22 mouse cellular contexts compared by ENCODE assay signal in genomic region chr3:133026977-133027376, GRCm38 (mm10).
DNase-seq lines count a peak whose midpoint lies in the region; ATAC-seq lines count a peak whose summit lies in the region.
"Had no signal": no experiment of that assay in that cellular context is flagged by ENCODE, and none has a peak within 500 bp of the region (broad histone marks: within the 10 kb centered on the region; RNA-seq: fewer than 3 reads in every experiment).

No protein-coding gene starts in this region.

- DNase-seq in forebrain, embryonic 11.5 days (ENCODE audit: low spot score): no peak
- no peak for DNase-seq in embryonic facial prominence, embryonic 10.5 days (ENCODE audit: low spot score)
- DNase-seq in limb, embryonic 11.5 days (ENCODE audit: low spot score): no peak
- DNase-seq in retina, embryonic 14.5 days (ENCODE audit: low spot score): peak; percentile 27
- no peak for DNase-seq in urinary bladder, postnatal 25 days (ENCODE audit: low spot score)
- no peak for DNase-seq in layer of hippocampus, postnatal 25 days (ENCODE audit: extremely low spot score in 1 of 2, low spot score in 1 of 2)
- no peak for DNase-seq in right cerebral cortex, postnatal 4 days
- DNase-seq: adrenal gland, postnatal 14 days; cerebellum, adult 9-10 months; kidney, adult 9 months; kidney, postnatal 14 days; lung, postnatal 36 days had no signal

- H3K4me1 ChIP-seq in forebrain, embryonic 11.5 days (replicated peaks; ENCODE audit: control insufficient read depth, insufficient read depth, low read length): peaks cover 3% of the 10 kb centered on the region; the same call in 1 of the 2 replicates
- H3K4me1 ChIP-seq in forebrain, embryonic 16.5 days (replicated peaks; ENCODE audit: control insufficient read depth, insufficient read depth, low read length): no peaks in the 10 kb centered on the region
- peaks cover 11% of the 10 kb centered on the region; the same call in 1 of the 2 replicates for H3K4me1 ChIP-seq in embryonic facial prominence, embryonic 10.5 days
- H3K4me1 ChIP-seq in limb, embryonic 11.5 days (ENCODE audit: control insufficient read depth, insufficient read depth, low read length): no peaks in the 10 kb centered on the region
- H3K4me1 ChIP-seq: heart, embryonic 15.5 days; limb, embryonic 15.5 days; lung, embryonic 15.5 days; neural tube, embryonic 13.5 days had no signal

- 24% methylated on average over 2 of the region's 2 CpGs for WGBS in forebrain, embryonic 11.5 days
- WGBS in forebrain, embryonic 16.5 days: 21% methylated on average over 2 of the region's 2 CpGs
- 58% methylated on average over 2 of the region's 2 CpGs for WGBS in embryonic facial prominence, embryonic 10.5 days
- WGBS in limb, embryonic 11.5 days: 75% methylated on average over 2 of the region's 2 CpGs

- H3K4me2 ChIP-seq in forebrain, embryonic 11.5 days (ENCODE audit: low read depth, low read length, severe bottlenecking): no peak overlapping the region
- no peak overlapping the region for H3K4me2 ChIP-seq in forebrain, embryonic 16.5 days (ENCODE audit: low read length)
- H3K4me2 ChIP-seq in limb, embryonic 11.5 days (ENCODE audit: low read depth, severe bottlenecking): no peak overlapping the region
- H3K4me2 ChIP-seq: heart, embryonic 15.5 days; limb, embryonic 15.5 days; lung, embryonic 15.5 days; neural tube, embryonic 13.5 days had no signal

- H3K27me3 ChIP-seq in forebrain, embryonic 11.5 days (ENCODE audit: control insufficient read depth, insufficient read depth, low read length): no peaks in the 10 kb centered on the region
- no peaks in the 10 kb centered on the region for H3K27me3 ChIP-seq in forebrain, embryonic 16.5 days (replicated peaks; ENCODE audit: control insufficient read depth, insufficient read depth, low read length)
- no peaks in the 10 kb centered on the region for H3K27me3 ChIP-seq in embryonic facial prominence, embryonic 10.5 days (replicated peaks; ENCODE audit: low read depth, poor library complexity, severe bottlenecking)
- no peaks in the 10 kb centered on the region for H3K27me3 ChIP-seq in limb, embryonic 11.5 days (ENCODE audit: control insufficient read depth, insufficient read depth, low read length)
- H3K27me3 ChIP-seq: heart, embryonic 15.5 days; limb, embryonic 15.5 days; lung, embryonic 15.5 days; megakaryocyte, embryonic 14.5 days; neural tube, embryonic 13.5 days had no signal

- no peak overlapping the region for H3K4me3 ChIP-seq in forebrain, embryonic 11.5 days (ENCODE audit: low read depth, low read length)
- no peak overlapping the region for H3K4me3 ChIP-seq in forebrain, embryonic 16.5 days (replicated peaks; ENCODE audit: low read length)
- H3K4me3 ChIP-seq in embryonic facial prominence, embryonic 10.5 days: no peak overlapping the region
- no peak overlapping the region for H3K4me3 ChIP-seq in limb, embryonic 11.5 days (ENCODE audit: low read depth, low read length)
- H3K4me3 ChIP-seq: heart, embryonic 15.5 days; limb, embryonic 15.5 days; lung, embryonic 15.5 days; megakaryocyte, embryonic 14.5 days; neural tube, embryonic 13.5 days had no signal

- peak overlapping the region; percentile 41; the same call in 1 of the 2 replicates for H3K27ac ChIP-seq in forebrain, embryonic 11.5 days (ENCODE audit: low read depth, low read length)
- no peak overlapping the region for H3K27ac ChIP-seq in forebrain, embryonic 16.5 days (ENCODE audit: low read length)
- 0 out of 2 replicates have a peak overlapping the region, but pooled peaks have one; percentile 24 for H3K27ac ChIP-seq in embryonic facial prominence, embryonic 10.5 days (replicated peaks)
- peak overlapping the region; percentile 47 for H3K27ac ChIP-seq in limb, embryonic 11.5 days (replicated peaks; ENCODE audit: low read depth, low read length)
- H3K27ac ChIP-seq: heart, embryonic 15.5 days; limb, embryonic 15.5 days; liver, embryonic 14.5 days; lung, embryonic 15.5 days; neural tube, embryonic 13.5 days had no signal

- H3K36me3 ChIP-seq in forebrain, embryonic 11.5 days (ENCODE audit: control insufficient read depth, insufficient read depth, low read length): no peaks in the 10 kb centered on the region
- H3K36me3 ChIP-seq in forebrain, embryonic 16.5 days (ENCODE audit: control insufficient read depth, insufficient read depth): no peaks in the 10 kb centered on the region
- no peaks in the 10 kb centered on the region for H3K36me3 ChIP-seq in embryonic facial prominence, embryonic 10.5 days (replicated peaks)
- no peaks in the 10 kb centered on the region for H3K36me3 ChIP-seq in limb, embryonic 11.5 days (ENCODE audit: control insufficient read depth, insufficient read depth, low read length)
- H3K36me3 ChIP-seq: heart, embryonic 15.5 days; limb, embryonic 15.5 days; lung, embryonic 15.5 days; neural tube, embryonic 13.5 days had no signal

- ATAC-seq in forebrain, embryonic 11.5 days (replicated peaks; ENCODE audit: low FRiP score): 0 out of 2 replicates have a peak, but pooled peaks have one; percentile 16
- no peak for ATAC-seq in forebrain, embryonic 16.5 days
- no peak for ATAC-seq in limb, embryonic 11.5 days (ENCODE audit: insufficient number of reproducible peaks, low FRiP score, low TSS enrichment, low read depth)
- ATAC-seq: CD4-positive, CD25-positive, alpha-beta regulatory T cell, adult 4 months; hindbrain, embryonic 16.5 days; intestine, embryonic 16.5 days had no signal

- H3K9me3 ChIP-seq in forebrain, embryonic 11.5 days (ENCODE audit: control insufficient read depth, low read length): no peaks in the 10 kb centered on the region
- H3K9me3 ChIP-seq in forebrain, embryonic 16.5 days (ENCODE audit: control insufficient read depth, low read length): no peaks in the 10 kb centered on the region
- H3K9me3 ChIP-seq in embryonic facial prominence, embryonic 10.5 days: no peaks in the 10 kb centered on the region
- no peaks in the 10 kb centered on the region for H3K9me3 ChIP-seq in limb, embryonic 11.5 days (ENCODE audit: control insufficient read depth, low read length)
- H3K9me3 ChIP-seq: heart, embryonic 15.5 days; limb, embryonic 15.5 days; lung, embryonic 15.5 days; megakaryocyte, embryonic 14.5 days; neural tube, embryonic 13.5 days had no signal

- no peak overlapping the region for H3K9ac ChIP-seq in forebrain, embryonic 11.5 days (ENCODE audit: low read length)
- no peak overlapping the region for H3K9ac ChIP-seq in forebrain, embryonic 16.5 days (replicated peaks; ENCODE audit: low read depth, low read length)
- H3K9ac ChIP-seq in limb, embryonic 11.5 days (ENCODE audit: low read length): no peak overlapping the region
- H3K9ac ChIP-seq: heart, embryonic 15.5 days; limb, embryonic 15.5 days; liver, embryonic 14.5 days; lung, embryonic 15.5 days; neural tube, embryonic 13.5 days had no signal
